Mouse (Mus musculus) central nervous system, embryonic 18 days (tissue): ENCODE data around the gene Rnft2. TPM values are rescaled to one million over a fixed set of nuclear protein-coding genes. Genes with fewer than 3 reads are reported as not detected.

Source experiments
- polyA plus RNA-seq: library from polyadenylated mRNA; depleted of rRNA; stranded (reverse); fragments of >200 nt; gene quantifications from 2 replicates; pipeline ENCODE4 v1.2.3, GENCODE M21; 2012; rRNA removed

The Rnft2 gene
- polyA plus RNA-seq: 62.3 and 68.0 TPM in 2 replicates

GRCm38 (mm10) chr5:118244606-118245443 is at the start of gene Rnft2, which contains the start of gene 2410131K14Rik:
Rnft2 (minus strand) TSS chr5:118245116.
2410131K14Rik (plus strand) TSS chr5:118245227.

GRCm38 (mm10) chr5:118164581-118164980 is 80.3 kb downstream of the Rnft2 start, which contains the start of gene Hrk:
Hrk (plus strand) TSS chr5:118164648.

GRCm38 (mm10) chr5:118154839-118155564 is 89.9 kb downstream of the Rnft2 start, which contains the start of gene Fbxw8:
Fbxw8 (minus strand) TSS chr5:118155464.

Other genes with a start within 250 kb of the Rnft2 start
- 3.8 and 4.2 TPM in 2 replicates for gene Tesc, start 217.4 kb downstream of the Rnft2 start, polyA plus RNA-seq
- 39.2 and 39.4 TPM in 2 replicates for gene Fbxw8, start 89.7 kb downstream of the Rnft2 start, polyA plus RNA-seq
- 10.4 and 10.5 TPM in 2 replicates for gene Hrk, start 80.5 kb downstream of the Rnft2 start, polyA plus RNA-seq
- 22.2 and 22.3 TPM in 2 replicates for gene 2410131K14Rik, start 111 bp upstream of the Rnft2 start, polyA plus RNA-seq